Mouse (Mus musculus): ENCODE measurements at regions not wholly inside any gene's neighbourhood (a gene's known extent, or its start where the extent isn't known, plus 50 kb on each side); places are given as distances from the start of the nearest gene placed in this dataset.

GRCm38 (mm10) chr13:112218389-112218788 is 69.9 kb upstream of the Ankrd55 start:
- TF ChIP-seq CTCF (IDR thresholded peaks at IDR 0.05; ENCODE audit: control insufficient read depth, insufficient read depth, insufficient replicate concordance, low read depth, low read length) (no peak), POLR2A (IDR thresholded peaks at IDR 0.05; ENCODE audit: control insufficient read depth, low read depth, low read length) (no peak)
